Mouse (Mus musculus) liver, embryonic 14.5 days (tissue): ENCODE data around the gene Ypel4.

ENCODE experiments used
- CTCF ChIP-seq: IDR thresholded peaks from 2 replicates; pipeline ENCODE4 v1.5.1; 2016; ENCODE audit warnings: antibody characterized with exemption, low read depth, control low read depth
- EP300 ChIP-seq: IDR thresholded peaks from 2 replicates; pipeline ENCODE4 v1.6.1; 2016; ENCODE audit warnings: antibody characterized with exemption, low read depth

DNA sequence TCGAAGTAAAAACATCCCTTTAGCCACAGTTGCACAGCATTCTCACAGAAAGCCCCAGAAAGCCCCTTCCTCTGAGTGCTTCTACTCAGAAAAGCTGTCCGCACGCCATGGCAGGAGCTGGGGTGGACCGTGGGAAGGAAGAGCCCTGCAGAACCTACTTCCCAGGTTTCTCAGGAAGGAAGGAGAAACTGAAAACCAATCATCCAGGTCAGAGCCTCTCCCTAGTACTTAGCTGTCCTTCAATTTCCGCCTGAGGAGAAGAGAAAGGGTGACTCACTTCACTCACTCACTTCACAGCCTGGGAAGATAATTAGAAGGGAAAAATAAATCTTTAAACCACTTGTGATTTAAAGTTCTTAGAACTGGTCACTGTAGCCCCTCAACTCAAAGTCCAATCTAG lies 29.5 kb upstream of the Ypel4 start:
- TF ChIP-seq EP300 (no peak), CTCF (no peak)
